Mouse (Mus musculus): ENCODE data around the gene Srrm2.

- TF ChIP-seq CTCF (IDR thresholded peaks at IDR 0.05; ENCODE audit: control insufficient read depth, insufficient read depth, insufficient read length): no peak
- no peak for TF ChIP-seq CEBPB (IDR thresholded peaks at IDR 0.05; ENCODE audit: low read depth)
- no peak for TF ChIP-seq USF1 (IDR thresholded peaks at IDR 0.05; ENCODE audit: low read depth)
Observed at GRCm38 (mm10) chr17:23831201-23831600, 40.9 kb downstream of the Srrm2 start.
